Mouse (Mus musculus) effector memory CD4-positive, alpha-beta T cell, adult 5 months (primary cell): ENCODE measurements around the gene 5430427O19Rik. TPM values are rescaled to one million over a fixed set of nuclear protein-coding genes. Genes with fewer than 3 reads are reported as not detected.

Experiments
- polyA plus RNA-seq: library from polyadenylated mRNA; unstranded; fragments of 100-300 nt; shearing (Covaris generic); gene quantifications from one replicate; pipeline ENCODE4 v1.2.1, GENCODE M21; 2017

The 5430427O19Rik gene
- 9.9 TPM for polyA plus RNA-seq

GRCm38 (mm10) chrX:85869914-85870483 is at the start of gene 5430427O19Rik:
TSS of gene 5430427O19Rik (plus strand) at chrX:85870354.

Other genes starting within 250 kb of the 5430427O19Rik start
- gene Gk, start 93.5 kb upstream of the 5430427O19Rik start, polyA plus RNA-seq, result 7.9 TPM
- gene Samt3, start 173.8 kb downstream of the 5430427O19Rik start, polyA plus RNA-seq, result not detected